Mouse (Mus musculus) kidney, postnatal 25 days (tissue): ENCODE results near the gene Krt23.

Experiments used
- DNase-seq, 2 experiments: peaks; one replicate each; pipeline ENCODE4 v3.0.0; 2021; ENCODE audit warnings: mixed read lengths in 2 of 2

The Krt23 gene

DNA sequence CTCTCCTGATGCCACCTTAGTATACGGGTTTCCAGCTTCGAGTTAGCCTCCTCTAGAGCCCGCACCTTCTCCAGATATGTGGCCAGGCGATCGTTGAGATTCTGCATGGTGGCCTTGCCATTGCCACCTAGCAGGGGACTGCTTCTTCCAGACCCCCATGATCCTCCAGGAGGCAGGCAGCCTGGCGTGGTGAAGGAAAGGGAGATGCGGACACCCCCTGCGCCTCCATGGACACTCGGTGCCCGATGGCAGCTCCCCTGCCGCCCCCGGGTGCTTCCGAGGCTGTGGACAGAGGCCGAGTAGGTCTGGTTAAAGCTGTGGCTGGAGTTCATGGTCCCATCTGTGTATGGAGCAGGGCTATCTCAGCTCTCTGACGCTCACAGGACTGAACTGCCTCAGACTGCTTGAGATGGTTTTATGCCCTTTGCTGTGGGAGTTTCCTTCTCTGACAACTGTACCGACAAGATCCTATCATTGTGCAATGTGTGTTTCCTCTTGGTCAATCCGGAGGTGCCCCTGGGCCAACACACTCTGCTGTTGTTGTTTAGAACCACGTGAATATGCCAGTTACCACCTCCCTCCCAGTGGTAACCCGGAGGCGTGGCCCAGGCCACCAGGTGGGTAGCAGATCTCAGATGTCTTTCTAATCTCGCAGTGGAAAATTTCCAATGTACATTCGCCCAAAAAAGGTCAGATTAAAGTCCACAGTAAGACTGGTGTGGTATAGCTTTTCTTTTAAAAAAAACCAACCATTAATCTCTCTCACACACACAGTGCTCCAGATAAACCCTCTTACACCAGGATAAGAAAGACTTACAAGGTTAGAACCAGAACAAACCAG is at the start of gene Krt23:
Krt23 (minus strand) TSS at position 405 of the 841 bp plus-strand sequence.
- peak; percentile 3 to 43 for DNase-seq

DNA sequence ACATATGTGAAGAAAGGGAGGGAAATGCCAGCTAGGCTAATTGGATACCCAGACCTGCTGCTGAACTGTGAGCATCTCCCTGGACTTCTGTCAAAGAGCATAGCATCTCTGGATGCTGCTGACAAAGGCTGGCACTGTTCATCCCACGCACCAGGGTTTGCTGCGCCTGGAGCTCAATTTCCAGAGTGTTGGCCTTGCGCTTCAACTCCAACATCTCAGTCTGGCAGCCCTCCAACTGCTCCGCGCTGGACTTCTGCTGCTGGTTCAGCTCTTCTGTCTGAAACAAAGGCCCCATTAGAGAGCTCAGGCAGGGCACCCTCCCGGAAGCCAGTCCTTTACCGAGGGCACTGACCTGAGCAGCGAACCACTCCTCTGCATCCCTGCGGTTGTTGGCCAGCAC is 46.8 kb upstream of the Krt23 start:
- DNase-seq, result peak; percentile 56

DNA sequence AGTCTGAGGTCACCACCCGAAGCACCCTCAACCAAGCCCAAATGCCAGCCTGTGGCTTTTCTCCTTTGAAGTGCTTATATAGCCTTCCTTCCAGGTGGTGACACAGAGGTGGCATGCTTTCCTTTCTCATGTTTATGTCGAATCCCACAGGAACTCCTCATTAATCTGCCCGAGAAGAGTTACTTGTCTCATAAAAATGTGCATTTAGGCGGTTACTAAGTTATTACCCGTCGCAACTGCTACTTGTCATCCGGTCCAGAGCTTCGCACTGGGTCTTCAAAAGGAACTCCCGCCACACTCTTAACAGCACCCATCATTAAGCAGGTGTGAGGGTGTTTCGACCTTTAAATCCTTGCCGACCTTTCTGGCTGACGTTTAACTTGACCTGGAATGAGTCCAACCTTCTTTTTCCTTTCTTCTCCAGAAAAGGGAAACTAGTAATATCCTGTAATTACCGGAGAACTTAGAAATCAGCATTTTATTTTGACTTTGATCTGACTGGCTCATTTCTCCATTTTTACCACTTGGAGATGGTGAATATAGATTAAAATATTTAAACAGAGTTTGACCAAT is 28.4 kb upstream of the Krt23 start, which contains the start of gene Krt39:
Krt39 (minus strand) TSS at position 51 of the 573 bp plus-strand sequence.
- DNase-seq, result no peak

DNA sequence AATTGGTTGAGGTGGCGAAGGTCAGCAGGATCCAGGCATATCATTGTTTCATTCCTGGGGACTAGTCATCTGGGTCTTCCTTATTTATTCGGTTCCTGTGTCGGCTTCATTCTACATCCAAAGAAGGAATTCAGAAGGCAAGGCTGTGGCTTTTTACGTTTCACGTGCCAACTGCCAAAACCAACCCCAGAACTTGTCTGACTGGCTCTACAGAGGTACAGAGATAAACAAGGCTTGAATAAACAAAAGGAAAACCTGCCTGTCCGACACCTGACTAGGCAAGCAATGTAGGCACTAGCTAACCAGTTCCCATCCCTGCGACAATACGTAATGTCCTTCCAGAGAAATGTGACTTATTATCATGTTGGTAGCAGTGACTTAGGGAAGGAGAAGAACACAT is 21.2 kb upstream of the Krt23 start:
- no peak for DNase-seq

DNA sequence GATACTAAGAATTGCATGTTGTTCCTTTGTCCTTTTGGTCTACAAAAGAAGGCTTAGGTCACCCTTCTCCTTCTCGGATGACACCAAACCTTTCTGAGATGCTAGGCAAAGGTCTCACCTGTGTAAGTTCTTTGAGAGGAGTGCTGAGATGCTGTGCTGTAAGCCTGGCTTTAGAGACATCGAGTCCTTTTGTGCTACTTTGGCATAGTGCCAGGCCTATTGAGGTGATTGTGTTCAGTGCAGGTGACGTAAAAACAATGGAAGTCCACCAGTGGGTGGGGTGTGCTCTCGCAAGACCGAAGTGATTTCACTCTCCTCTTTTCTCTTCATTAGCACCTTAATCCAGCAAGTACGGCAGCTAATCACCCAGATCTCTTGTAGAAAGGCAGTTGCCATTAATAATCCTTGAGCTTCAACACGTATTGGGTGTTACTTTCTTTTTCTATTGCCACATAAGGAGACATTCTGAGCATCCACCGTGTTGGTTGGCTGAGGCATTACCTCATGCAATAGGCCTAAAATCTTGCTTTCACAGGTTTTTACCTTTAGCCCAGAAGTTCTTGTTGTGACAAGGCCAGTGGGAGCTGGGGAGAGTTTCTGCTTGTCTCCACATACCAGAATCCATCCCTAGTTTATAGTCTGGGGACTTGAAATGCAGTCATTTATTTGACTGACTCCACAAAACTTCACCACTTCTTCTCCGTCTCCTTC is 7.3 kb upstream of the Krt23 start:
- no peak for DNase-seq

DNA sequence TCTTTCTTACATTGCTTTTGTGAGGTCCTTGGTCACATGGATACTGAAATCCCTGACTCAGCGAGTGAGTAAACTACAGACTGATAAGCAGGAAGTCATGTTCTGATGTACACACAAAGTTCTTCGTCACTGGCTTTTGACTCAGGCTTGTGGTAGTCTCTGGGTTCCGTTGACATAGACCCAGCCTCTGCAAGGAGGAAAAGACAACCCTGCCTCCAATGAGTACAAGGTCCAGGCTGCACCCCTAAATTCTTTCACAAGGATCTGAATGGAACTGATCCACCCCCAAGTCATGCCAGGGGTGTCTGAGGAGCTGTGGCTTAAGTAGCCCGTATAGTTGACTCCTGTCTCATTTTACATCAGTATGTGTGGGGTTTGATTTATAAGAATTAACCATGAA is 3.5 kb upstream of the Krt23 start:
- no peak for DNase-seq

DNA sequence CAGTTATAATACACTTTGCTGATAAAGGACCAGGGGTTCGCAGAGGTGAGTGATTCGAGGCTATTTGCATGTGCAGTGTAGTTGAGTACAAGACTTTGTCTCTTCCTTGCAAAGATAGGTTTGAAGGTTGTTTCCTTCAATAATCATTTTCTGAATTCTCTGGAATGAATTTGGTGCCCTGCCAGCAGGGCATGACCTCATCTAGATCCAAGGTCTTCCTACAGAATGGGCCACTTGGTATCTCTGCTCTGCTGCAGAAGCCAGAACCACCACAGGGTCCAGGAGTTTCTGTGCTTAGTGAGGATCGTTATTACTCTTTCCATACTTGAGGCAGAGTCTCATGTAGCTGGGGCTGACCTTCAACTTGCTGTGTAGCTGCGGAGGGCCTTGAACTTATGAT is 1.8 kb upstream of the Krt23 start:
- no peak for DNase-seq

DNA sequence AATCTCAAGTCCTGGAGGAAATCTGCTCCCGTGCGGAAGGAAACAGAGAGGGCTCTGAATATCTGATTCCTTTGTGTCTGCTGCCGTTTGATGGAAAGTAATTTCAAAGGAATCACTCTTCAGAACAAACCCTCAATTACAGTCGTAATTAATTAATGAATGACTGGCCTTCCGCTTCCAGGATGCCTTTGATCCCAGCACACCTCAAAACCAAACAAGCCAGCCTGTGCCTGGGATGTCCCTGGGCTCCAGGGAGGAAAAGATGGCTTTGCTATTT is 575 bp upstream of the Krt23 start:
- no peak for DNase-seq

DNA sequence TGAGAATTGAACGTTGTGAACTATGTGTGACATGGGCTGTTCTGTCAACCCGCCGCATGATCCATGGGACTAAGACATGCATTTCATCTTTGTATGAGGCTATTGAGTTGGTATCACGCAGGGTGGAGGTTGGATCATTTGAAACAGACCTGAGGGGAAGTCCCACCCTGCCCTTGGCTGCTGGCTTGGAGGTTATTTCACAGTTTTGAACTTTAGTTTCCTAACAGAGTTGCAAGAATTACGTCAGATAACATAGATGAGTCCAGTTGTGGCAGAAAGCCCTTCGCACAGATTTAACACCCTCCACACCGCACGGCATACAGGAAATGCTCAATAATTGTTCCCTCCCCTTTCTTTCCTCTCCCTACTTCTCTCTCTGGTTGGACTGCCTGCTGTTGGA is 1.9 kb downstream of the Krt23 start:
- DNase-seq, result no peak

DNA sequence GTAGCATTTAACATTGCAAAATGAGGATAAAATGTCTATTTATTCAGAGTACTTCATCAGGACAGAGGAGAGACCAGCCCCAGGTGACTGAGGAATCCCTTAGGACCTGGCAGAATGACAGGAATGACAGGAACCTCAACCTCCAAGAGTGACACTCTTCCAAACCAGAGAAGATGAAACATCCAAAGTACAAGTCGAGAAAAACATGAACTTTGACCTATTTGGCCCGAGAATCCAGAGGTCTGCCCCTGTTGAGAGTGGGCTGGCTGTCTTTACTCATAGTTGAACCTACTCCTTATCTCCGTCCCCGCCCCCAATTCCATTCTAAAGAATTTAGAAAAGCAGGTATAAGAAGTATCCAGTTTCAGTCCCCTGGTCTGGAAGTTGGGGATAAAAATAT is 2.3 kb downstream of the Krt23 start:
- no peak for DNase-seq

DNA sequence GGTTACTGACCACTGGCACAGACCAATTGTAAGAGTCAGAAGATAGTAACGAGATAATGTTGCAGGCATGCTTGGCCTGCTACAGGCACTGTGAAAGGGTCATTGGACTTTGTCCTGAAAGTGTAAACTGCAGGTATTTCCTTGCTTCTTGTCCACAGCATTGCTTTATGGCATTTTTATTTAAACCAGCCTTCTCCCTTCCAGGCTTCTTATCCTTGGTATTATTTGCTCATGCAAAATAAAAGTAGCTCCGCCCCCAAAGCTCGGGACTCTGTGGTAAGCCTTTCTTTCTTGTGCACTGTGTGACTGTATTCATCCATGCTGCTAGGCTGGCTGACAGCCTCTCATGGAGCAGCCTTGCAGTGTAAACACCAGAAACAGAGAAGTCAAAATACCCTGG is 3.7 kb downstream of the Krt23 start:
- DNase-seq, result peak in 1 of 2 experiments; percentile 3

DNA sequence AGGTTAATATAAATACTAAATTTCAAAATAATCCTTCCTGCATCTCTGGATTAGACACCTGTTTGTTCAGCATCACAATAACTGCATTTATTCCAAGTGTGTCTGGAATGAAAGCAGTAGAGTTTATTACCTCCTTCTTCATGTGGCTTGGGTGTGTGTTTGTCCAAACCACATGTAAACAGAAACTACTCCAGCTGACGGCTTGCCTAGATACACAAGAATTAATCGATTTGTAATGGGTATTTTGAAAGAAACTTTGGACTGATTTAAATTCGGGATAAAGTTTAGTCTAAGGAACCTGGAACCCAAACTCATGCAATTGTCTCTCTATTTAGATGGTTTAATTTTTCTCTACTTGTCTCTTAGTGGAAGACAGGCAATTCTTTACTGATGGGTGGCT is 18.0 kb downstream of the Krt23 start:
- DNase-seq, result no peak

DNA sequence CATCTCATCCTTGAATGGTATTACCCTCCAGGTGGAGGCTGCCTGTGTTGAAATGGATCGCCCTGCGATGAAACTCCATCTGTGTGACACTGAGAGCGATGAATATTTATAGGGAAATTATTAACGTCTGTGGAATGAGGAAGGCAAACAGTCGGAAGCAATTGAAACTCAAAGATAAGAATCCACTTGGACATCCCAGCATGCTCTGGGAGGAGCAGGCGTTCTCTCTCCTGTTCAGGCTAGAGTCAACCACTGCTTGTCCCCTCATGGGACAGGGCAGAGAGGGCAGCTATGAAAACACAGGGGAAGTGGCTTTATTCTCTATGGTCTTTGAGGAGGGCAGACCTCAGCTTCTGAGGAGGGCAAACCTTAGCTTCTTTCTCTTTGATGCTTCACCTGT is 19.5 kb downstream of the Krt23 start:
- no peak for DNase-seq

DNA sequence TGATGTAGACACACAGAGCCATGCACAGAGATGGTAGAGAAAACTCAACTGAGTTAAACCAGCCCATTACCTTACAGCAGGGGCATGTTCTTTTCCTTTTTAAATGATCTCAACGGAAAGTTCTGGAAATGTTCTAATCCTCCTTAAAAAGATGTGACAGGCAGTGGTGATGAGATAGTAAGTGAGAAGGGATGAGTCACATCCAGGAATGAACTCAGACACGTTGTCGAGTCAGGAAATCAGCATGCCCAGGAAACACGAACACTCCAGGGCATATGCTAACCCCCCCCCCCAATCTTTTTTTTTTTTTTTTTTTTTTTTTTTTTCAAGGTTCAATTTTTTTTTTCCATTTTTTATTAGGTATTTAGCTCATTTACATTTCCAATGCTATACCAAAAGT is 20.5 kb downstream of the Krt23 start:
- no peak for DNase-seq

DNA sequence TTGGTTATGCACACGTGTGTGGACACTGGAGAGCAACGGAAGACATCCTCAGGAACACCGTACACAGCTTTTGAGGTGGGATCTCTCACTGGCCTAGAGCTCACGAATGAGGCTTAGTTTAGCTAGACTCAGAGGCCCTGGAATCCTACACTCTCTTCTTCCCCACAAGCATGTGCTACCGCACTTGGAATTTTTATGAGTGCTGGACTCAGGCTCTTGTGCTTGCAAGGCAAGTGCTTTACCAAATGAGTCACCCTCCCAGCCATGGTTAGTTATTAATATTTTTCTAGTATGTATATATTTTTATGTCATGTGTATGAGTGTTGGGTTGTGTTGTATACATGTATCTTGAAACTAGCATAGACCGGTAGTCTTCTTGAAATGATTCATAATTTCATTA is 21.0 kb downstream of the Krt23 start:
- DNase-seq, result no peak

DNA sequence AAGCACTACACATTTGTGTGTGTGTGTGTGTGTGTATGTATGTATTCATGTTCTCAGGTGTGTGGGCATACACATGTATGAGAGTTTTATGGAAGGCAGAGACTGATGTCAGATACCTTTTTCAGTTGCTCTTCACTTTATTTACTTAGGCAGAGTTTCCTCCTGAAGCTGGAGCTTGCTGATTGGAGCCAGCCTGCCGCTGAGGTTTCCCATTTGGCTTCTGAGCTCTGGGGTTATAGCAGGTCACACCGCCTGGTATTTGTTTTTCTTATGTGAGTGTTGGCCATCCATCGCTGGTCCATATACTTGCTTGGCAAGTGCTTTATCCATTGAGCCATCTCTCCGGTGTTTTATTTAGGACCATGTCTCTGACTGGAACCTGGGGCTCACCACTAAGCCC is 23.7 kb downstream of the Krt23 start:
- no peak for DNase-seq

DNA sequence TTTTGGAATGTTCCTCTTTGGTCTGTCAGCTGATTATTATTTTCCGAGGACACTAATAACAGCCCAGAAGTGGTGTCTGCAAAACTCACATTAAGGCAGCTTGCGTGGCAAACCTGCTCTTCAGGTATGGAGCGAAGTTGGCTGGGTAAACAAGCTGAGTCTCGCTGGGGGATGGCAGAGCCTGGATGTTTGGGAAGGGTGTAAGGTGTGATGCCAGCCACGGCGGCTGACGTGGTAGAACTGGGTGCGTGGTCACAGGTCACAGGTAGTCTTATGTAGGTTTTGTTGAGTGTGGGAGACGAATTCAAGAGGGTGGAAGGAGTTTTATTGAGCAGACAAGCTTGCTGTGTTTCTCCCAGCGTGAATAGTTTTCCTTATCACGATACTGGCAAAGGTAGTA is 24.4 kb downstream of the Krt23 start:
- DNase-seq, result no peak

DNA sequence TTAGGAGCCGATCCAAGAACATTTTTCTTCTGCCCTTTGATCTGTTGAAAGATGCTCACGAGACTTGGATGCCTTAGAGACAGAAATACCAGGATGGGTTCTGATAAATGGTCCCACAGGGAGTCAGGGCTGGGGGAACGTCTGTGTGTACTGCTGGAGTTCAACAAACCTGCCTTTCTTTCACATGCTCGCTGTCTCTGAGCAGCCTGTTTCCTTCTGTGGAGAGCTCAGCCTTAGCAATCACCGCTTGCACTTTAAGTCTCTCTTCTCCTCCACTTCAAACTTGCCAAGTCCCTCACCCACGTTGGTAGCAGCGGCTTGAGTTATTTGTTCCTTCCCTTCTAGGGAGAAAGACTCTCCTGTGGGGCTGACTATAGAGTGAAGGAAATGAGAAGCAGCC is 26.6 kb downstream of the Krt23 start:
- no peak for DNase-seq

DNA sequence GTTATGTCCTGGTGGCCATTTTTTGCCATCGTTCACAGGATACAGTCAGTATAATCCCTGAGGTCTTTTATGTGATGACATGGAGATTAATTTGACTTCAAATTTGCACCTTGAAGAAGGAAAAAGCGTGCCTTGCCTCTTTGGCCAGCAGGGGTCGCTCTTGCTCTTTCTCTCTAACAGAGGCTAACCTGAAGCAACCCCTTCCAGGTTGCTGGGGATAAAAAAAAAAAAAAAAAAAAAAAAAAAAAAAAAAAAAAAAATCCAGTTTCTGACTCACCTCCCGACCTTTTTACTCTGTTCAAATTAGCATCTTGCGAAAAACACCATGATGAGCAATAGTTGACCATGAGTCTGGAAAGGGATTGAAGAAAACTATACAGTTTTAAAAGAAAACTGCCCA is 28.1 kb downstream of the Krt23 start:
- DNase-seq, result peak; percentile 82 to 90

DNA sequence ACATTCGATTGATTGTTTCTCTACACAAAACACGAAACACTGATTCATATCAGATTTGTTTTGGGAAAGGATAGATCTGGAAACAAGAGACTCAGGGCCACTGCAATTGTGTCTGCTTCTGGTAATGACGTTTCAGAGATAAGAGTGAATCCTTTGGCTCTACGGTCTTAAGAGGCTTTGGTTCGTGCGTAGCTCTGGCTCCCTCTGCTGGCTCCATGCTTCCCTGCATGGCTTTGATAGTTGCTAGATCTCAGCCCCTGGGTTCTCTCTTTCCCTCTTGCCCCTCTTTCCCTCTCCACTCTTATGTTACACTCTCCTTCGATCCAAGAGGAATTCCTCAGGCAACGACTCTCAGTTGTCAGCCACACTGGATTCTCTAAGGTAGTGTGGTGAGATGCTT is 29.8 kb downstream of the Krt23 start:
- peak; percentile 60 to 84 for DNase-seq

DNA sequence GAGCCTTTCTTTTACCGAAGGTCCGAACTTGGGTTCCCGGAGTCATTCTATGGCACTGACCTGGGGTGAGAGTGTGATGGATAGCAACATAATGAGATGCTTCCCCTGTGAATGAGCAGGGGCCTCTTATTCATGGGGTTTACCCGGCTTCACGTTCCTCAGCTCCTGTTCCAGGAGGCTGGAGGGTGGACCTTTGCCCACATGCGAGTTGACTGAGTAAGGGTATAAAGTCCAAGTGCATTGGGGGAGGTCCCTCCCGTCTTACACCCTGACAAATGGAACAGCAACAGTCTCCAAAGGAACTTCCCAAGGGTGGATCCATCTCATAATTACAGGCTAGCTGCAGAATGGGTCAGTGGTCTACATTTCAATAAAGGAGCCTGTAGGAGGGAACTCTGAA is 31.2 kb downstream of the Krt23 start:
- peak; percentile 82 to 91 for DNase-seq

DNA sequence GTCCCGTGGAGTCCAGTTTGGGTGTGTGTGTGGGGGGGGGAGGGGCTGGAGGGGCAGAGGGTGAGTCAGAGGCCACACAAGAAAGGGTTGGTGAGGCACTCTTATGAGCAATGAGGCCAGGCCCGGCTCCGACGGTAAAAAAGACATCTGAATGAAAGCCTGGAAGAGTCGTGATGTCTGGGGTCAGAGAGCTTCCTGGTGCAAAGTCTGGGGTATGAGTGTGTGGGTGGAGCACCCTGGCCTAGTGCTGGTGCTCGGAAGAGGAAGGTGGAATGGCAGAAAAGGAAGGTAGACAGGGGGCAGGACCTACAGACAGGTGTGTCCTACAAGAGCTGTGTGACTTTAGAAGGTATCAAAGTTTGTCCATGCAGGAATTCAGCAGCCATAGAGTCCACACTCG is 34.0 kb downstream of the Krt23 start:
- peak in 1 of 2 experiments; percentile 48 for DNase-seq

DNA sequence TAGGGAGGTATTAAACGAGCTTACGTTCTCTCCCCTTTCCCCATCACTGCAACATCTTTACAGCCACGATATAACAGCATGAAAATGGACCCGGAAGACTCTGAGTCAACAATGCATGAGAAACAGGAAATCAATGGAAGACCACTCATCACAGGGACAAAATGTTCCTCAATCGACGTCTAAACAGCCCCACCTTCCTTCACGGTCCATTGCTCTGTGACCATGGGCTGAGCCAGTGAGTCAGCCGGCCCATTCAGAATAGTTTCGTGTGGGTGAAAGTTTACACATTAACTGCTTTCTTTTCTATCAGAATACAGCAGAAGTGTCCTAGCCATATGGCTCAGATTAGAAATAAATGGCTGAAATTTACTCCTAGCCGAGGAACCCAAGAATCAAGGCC is 38.2 kb downstream of the Krt23 start:
- peak; percentile 52 to 81 for DNase-seq

DNA sequence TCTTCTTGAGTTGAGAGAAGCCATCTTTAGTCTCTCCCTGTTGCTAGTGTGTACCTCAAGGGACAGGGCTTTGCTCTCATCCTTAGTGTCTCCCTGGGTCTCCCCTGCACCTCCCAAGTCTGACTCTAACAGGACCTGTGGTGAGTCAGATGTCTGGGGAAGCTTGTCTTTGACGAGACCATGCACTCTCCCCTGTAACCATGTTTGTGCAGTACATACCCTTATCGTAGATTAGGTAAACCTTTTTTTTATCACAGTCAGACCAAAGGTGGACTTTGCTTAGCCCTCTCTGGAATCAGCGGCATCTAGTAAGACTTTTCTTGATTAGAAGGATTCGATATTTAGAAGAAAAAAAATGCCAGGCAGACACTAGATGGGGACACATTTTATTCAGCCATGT is 38.9 kb downstream of the Krt23 start:
- no peak for DNase-seq
